Mouse (Mus musculus) olfactory bulb, adult 2 months (tissue): ENCODE measurements around the gene Stap2.

Source experiments
- CTCF ChIP-seq: fragments of 200-500 bp; IDR thresholded peaks from 2 replicates; pipeline ENCODE4 v1.5.1; 2012; ENCODE audit warnings: low read depth, mild to moderate bottlenecking, low read length, moderate library complexity; ENCODE audit not compliant: insufficient read depth
- POLR2A ChIP-seq: fragments of 200-500 bp; IDR thresholded peaks from 2 replicates; pipeline ENCODE4 v1.6.1; 2012; ENCODE audit warnings: mild to moderate bottlenecking, low read depth, low read length, moderate library complexity; ENCODE audit not compliant: insufficient read depth

- TF ChIP-seq CTCF (no peak), POLR2A (no peak)
These were observed 49.3 kb downstream of the Stap2 start for GRCm38 (mm10) chr17:55956129-55956528.
